ENCODE assay signal across 20 mouse cellular contexts in the genomic region with DNA sequence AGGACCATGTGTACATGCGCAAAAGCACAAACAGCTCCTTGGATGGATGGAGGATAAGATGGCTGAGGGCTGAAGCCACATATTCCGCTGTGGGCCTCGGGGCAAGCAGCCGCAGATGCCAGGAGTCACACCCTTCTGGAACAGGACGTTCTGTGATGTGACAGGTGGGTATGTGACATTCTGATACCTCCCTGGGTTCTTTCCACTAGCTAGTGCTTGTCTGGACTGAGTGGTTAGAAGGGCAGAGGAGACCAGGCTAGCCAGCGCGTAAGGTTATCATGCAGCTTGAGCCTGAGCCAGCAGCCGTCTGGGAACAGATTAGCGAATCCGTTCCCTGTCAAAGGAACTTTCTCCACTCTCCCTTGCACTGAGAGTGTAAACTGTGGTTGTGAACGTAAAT. TPM values are rescaled to one million over a fixed set of nuclear protein-coding genes. Genes with fewer than 3 reads are reported as not detected.
DNase-seq lines count a peak whose midpoint lies in the region; ATAC-seq and TF ChIP-seq lines count a peak whose summit lies in the region.
"Had no signal": no experiment of that assay in that cellular context is flagged by ENCODE, and none has a peak within 500 bp of the region (broad histone marks: within the 10 kb centered on the region; RNA-seq: fewer than 3 reads in every experiment).

No protein-coding gene starts in this region.

- no peak overlapping the region for H3K4me2 ChIP-seq in forebrain, embryonic 12.5 days
- no peak overlapping the region for H3K4me2 ChIP-seq in forebrain, postnatal 0 days (ENCODE audit: low read depth)
- H3K4me2 ChIP-seq: embryonic facial prominence, embryonic 13.5 days; hindbrain, embryonic 12.5 days had no signal

- no peak overlapping the region for H3K9ac ChIP-seq in forebrain, embryonic 12.5 days
- H3K9ac ChIP-seq in forebrain, postnatal 0 days, result no peak overlapping the region
- H3K9ac ChIP-seq: embryonic facial prominence, embryonic 13.5 days; hindbrain, embryonic 12.5 days had no signal

- no peaks in the 10 kb centered on the region for H3K36me3 ChIP-seq in spleen, adult 2 months (ENCODE audit: control insufficient read depth, insufficient read depth, low read length)
- H3K36me3 ChIP-seq in forebrain, embryonic 12.5 days (replicated peaks), result no peaks in the 10 kb centered on the region
- H3K36me3 ChIP-seq in forebrain, postnatal 0 days (ENCODE audit: insufficient read depth), result no peaks in the 10 kb centered on the region
- H3K36me3 ChIP-seq: embryonic facial prominence, embryonic 13.5 days; heart, embryonic 10.5 days; hindbrain, embryonic 12.5 days had no signal

- WGBS in spleen, adult 2 months, result 70% methylated on average over 11 of the region's 11 CpGs
- 87% methylated on average over 11 of the region's 11 CpGs for WGBS in forebrain, embryonic 12.5 days
- 90% methylated on average over 11 of the region's 11 CpGs for WGBS in forebrain, postnatal 0 days

- DNase-seq in spleen, adult 2 months (ENCODE audit: low read depth in 1 of 2, low spot score in 2 of 2), result no peak
- DNase-seq in spleen, postnatal 14 days (ENCODE audit: low spot score in 2 of 2), result no peak
- DNase-seq in induced T-regulatory cell, adult 2 months (ENCODE audit: low read depth), result peak; percentile 78
- DNase-seq in natural killer cell, adult 2 months (ENCODE audit: low spot score in 2 of 2), result peak; percentile 32 to 63
- no peak for DNase-seq in forebrain, postnatal 0 days
- DNase-seq: adrenal gland, postnatal 10 days; cerebellum, adult 11-12 months; cerebellum, adult 9-11 months; cerebellum, postnatal 36 days; gastrocnemius, postnatal 10 days; heart, postnatal 10 days; heart, postnatal 4 days had no signal

- H3K27me3 ChIP-seq in spleen, adult 2 months (ENCODE audit: control insufficient read depth, insufficient read depth, low read length), result no peaks in the 10 kb centered on the region
- no peaks in the 10 kb centered on the region for H3K27me3 ChIP-seq in forebrain, embryonic 12.5 days
- no peaks in the 10 kb centered on the region for H3K27me3 ChIP-seq in forebrain, postnatal 0 days (ENCODE audit: insufficient read depth, low read length)
- H3K27me3 ChIP-seq: hindbrain, embryonic 12.5 days had no signal

- peak overlapping the region; percentile 92 for H3K27ac ChIP-seq in spleen, adult 2 months (ENCODE audit: insufficient read depth, low read length)
- H3K27ac ChIP-seq in forebrain, embryonic 12.5 days, result no peak overlapping the region
- H3K27ac ChIP-seq in forebrain, postnatal 0 days (ENCODE audit: low read depth, low read length), result no peak overlapping the region
- H3K27ac ChIP-seq: embryonic facial prominence, embryonic 13.5 days; heart, embryonic 10.5 days; hindbrain, embryonic 12.5 days; hindbrain, postnatal 0 days had no signal

- H3K4me3 ChIP-seq in spleen, adult 2 months (ENCODE audit: extremely low read depth, insufficient read depth, insufficient read length), result no peak overlapping the region
- H3K4me3 ChIP-seq in forebrain, embryonic 12.5 days (replicated peaks), result no peak overlapping the region
- H3K4me3 ChIP-seq in forebrain, postnatal 0 days (ENCODE audit: low read depth, low read length), result no peak overlapping the region
- H3K4me3 ChIP-seq: embryonic facial prominence, embryonic 13.5 days; heart, embryonic 10.5 days; hindbrain, embryonic 12.5 days had no signal

- no peaks in the 10 kb centered on the region for H3K9me3 ChIP-seq in forebrain, embryonic 12.5 days
- no peaks in the 10 kb centered on the region for H3K9me3 ChIP-seq in forebrain, postnatal 0 days (ENCODE audit: low read length)
- H3K9me3 ChIP-seq: heart, embryonic 10.5 days had no signal

- no peak for TF ChIP-seq CTCF in spleen, adult 2 months (IDR thresholded peaks at IDR 0.05; ENCODE audit: extremely low read depth, insufficient read depth, insufficient read length, insufficient replicate concordance)
- TF ChIP-seq CTCF in forebrain, postnatal 0 days (IDR thresholded peaks at IDR 0.05; ENCODE audit: low read depth), result no peak

- ATAC-seq in CD4-positive, CD25-positive, alpha-beta regulatory T cell, adult 4 months, result peak; percentile 25
- ATAC-seq in forebrain, embryonic 12.5 days (ENCODE audit: low FRiP score), result no peak
- ATAC-seq in erythroblast, adult 5-6 weeks (replicated peaks; ENCODE audit: low FRiP score, poor library complexity, severe bottlenecking), result no peak
- ATAC-seq in forebrain, postnatal 0 days, result no peak
- ATAC-seq: forebrain, embryonic 14.5 days; hindbrain, postnatal 0 days had no signal

- H3K4me1 ChIP-seq in spleen, adult 2 months (ENCODE audit: control insufficient read depth, insufficient read depth, insufficient read length), result peaks cover 31% of the 10 kb centered on the region; the same call in 1 of the 2 replicates
- no peaks in the 10 kb centered on the region for H3K4me1 ChIP-seq in forebrain, embryonic 12.5 days
- H3K4me1 ChIP-seq in forebrain, postnatal 0 days (ENCODE audit: insufficient read depth), result no peaks in the 10 kb centered on the region
- H3K4me1 ChIP-seq: embryonic facial prominence, embryonic 13.5 days; heart, embryonic 10.5 days; hindbrain, embryonic 12.5 days had no signal

- no peak for TF ChIP-seq POLR2A in spleen, adult 2 months (IDR thresholded peaks at IDR 0.05; ENCODE audit: low read depth, low read length)

RNA-seq across cellular contexts. Expression of a gene that starts 20.0 kb away (rescaled TPM):
- polyA plus RNA-seq in spleen, adult 2 months (2012; rRNA removed), result 48.7 and 57.4 TPM in 2 replicates
- 100 to 1,000 TPM in 1 of 2 experiments, 10 to 100 TPM in 1; 78.1 to 142 TPM for polyA plus RNA-seq in CD4-positive, CD25-positive, alpha-beta regulatory T cell, adult 4 months (2017; shearing (Covaris generic))
- 86.1 and 90.2 TPM in 2 replicates for polyA plus RNA-seq in forebrain, embryonic 12.5 days (2016; fragmentation: Nextera tagmentation; extraction: Ambion mirVana)
- total RNA-seq in erythroblast, adult 5-6 weeks (2015; ENCODE audit: low replicate concordance), result 15.0 and 17.1 TPM in 2 replicates
- 59.5 and 60.7 TPM in 2 replicates for total RNA-seq in erythroblast, adult 5-6 weeks (2017; ENCODE audit: low replicate concordance)
- total RNA-seq in forebrain, postnatal 0 days (2014; rRNA removed), result 118 and 119 TPM in 2 replicates
- polyA plus RNA-seq in forebrain, postnatal 0 days (2015; fragmentation: Nextera tagmentation; extraction: Ambion mirVana), result 122 TPM in 2 replicates

RNA-seq across cellular contexts. Expression of a gene that starts 24.1 kb away (rescaled TPM):
- 284 and 346 TPM in 2 replicates for polyA plus RNA-seq in spleen, adult 2 months (2012; rRNA removed)
- 100 to 1,000 TPM; 166 to 206 TPM for polyA plus RNA-seq in CD4-positive, CD25-positive, alpha-beta regulatory T cell, adult 4 months (2017; shearing (Covaris generic))
- 13.3 and 14.7 TPM in 2 replicates for polyA plus RNA-seq in forebrain, embryonic 12.5 days (2016; fragmentation: Nextera tagmentation; extraction: Ambion mirVana)
- total RNA-seq in erythroblast, adult 5-6 weeks (2015; ENCODE audit: low replicate concordance), result 33.0 and 34.3 TPM in 2 replicates
- total RNA-seq in erythroblast, adult 5-6 weeks (2017; ENCODE audit: low replicate concordance), result 8.1 and 17.6 TPM in 2 replicates
- total RNA-seq in forebrain, postnatal 0 days (2014; rRNA removed), result 87.9 and 94.4 TPM in 2 replicates
- polyA plus RNA-seq in forebrain, postnatal 0 days (2015; fragmentation: Nextera tagmentation; extraction: Ambion mirVana), result 87.3 and 87.8 TPM in 2 replicates

RNA-seq across cellular contexts. Expression of a gene that starts 39.5 kb away (rescaled TPM):
- 0.94 and 1.1 TPM in 2 replicates for polyA plus RNA-seq in spleen, adult 2 months (2012; rRNA removed)
- 1 to 10 TPM; 2.6 to 2.8 TPM for polyA plus RNA-seq in CD4-positive, CD25-positive, alpha-beta regulatory T cell, adult 4 months (2017; shearing (Covaris generic))
- polyA plus RNA-seq in forebrain, embryonic 12.5 days (2016; fragmentation: Nextera tagmentation; extraction: Ambion mirVana), result 0.86 and 2.2 TPM in 2 replicates
- total RNA-seq in erythroblast, adult 5-6 weeks (2015; ENCODE audit: low replicate concordance), result not detected in 2 replicates
- total RNA-seq in erythroblast, adult 5-6 weeks (2017; ENCODE audit: low replicate concordance), result 0.28 TPM in 1 of 2 replicates, not detected in the other
- total RNA-seq in forebrain, postnatal 0 days (2014; rRNA removed), result 0.10 TPM in 1 of 2 replicates, not detected in the other
- 0.80 and 1.1 TPM in 2 replicates for polyA plus RNA-seq in forebrain, postnatal 0 days (2015; fragmentation: Nextera tagmentation; extraction: Ambion mirVana)

RNA-seq across cellular contexts. Expression of a gene that starts 48.9 kb away (rescaled TPM):
- polyA plus RNA-seq in spleen, adult 2 months (2012; rRNA removed), result 8.5 and 9.2 TPM in 2 replicates
- under 1 TPM in 1 of 2 experiments, not detected in 1; 0.38 TPM for polyA plus RNA-seq in CD4-positive, CD25-positive, alpha-beta regulatory T cell, adult 4 months (2017; shearing (Covaris generic))
- 32.3 and 36.4 TPM in 2 replicates for polyA plus RNA-seq in forebrain, embryonic 12.5 days (2016; fragmentation: Nextera tagmentation; extraction: Ambion mirVana)
- 0.84 and 1.7 TPM in 2 replicates for total RNA-seq in erythroblast, adult 5-6 weeks (2015; ENCODE audit: low replicate concordance)
- total RNA-seq in erythroblast, adult 5-6 weeks (2017; ENCODE audit: low replicate concordance), result 2.2 and 2.7 TPM in 2 replicates
- total RNA-seq in forebrain, postnatal 0 days (2014; rRNA removed), result 45.4 and 61.3 TPM in 2 replicates
- 14.8 and 16.9 TPM in 2 replicates for polyA plus RNA-seq in forebrain, postnatal 0 days (2015; fragmentation: Nextera tagmentation; extraction: Ambion mirVana)

RNA-seq across cellular contexts. Expression of a gene that starts 54.6 kb away (rescaled TPM):
- polyA plus RNA-seq in spleen, adult 2 months (2012; rRNA removed), result 67.9 and 83.7 TPM in 2 replicates
- polyA plus RNA-seq in CD4-positive, CD25-positive, alpha-beta regulatory T cell, adult 4 months (2017; shearing (Covaris generic)), result 10 to 100 TPM; 39.4 to 42.2 TPM
- 170 and 172 TPM in 2 replicates for polyA plus RNA-seq in forebrain, embryonic 12.5 days (2016; fragmentation: Nextera tagmentation; extraction: Ambion mirVana)
- total RNA-seq in erythroblast, adult 5-6 weeks (2015; ENCODE audit: low replicate concordance), result 10.4 and 18.0 TPM in 2 replicates
- total RNA-seq in erythroblast, adult 5-6 weeks (2017; ENCODE audit: low replicate concordance), result 8.4 and 9.4 TPM in 2 replicates
- 198 and 245 TPM in 2 replicates for total RNA-seq in forebrain, postnatal 0 days (2014; rRNA removed)
- 175 and 178 TPM in 2 replicates for polyA plus RNA-seq in forebrain, postnatal 0 days (2015; fragmentation: Nextera tagmentation; extraction: Ambion mirVana)

Comparison
In these comparisons a context has a peak if more than half of its experiments do, and no peak if none do; other contexts are left out.
1. DNase-seq: peak in induced T-regulatory cell, adult 2 months (single experiment) and natural killer cell, adult 2 months (2 of 2); none in spleen, adult 2 months (0 of 2), spleen, postnatal 14 days (0 of 2) and forebrain, postnatal 0 days (single experiment).